Mouse (Mus musculus) heart, postnatal 0 days (tissue): ENCODE data around the gene Aldh3a1. TPM values are rescaled to one million over a fixed set of nuclear protein-coding genes. Genes with fewer than 3 reads are reported as not detected.

Source experiments
- ATAC-seq: fragments of 200-750 bp; cut with Nextera tagmentation; 2 replicates; pipeline ENCODE4 v1.8.0; 2017; ENCODE audit warnings: low read depth, moderate number of reproducible peaks, moderate library complexity; ENCODE audit not compliant: insufficient read depth
- DNase-seq: peaks from one replicate; pipeline ENCODE4 v3.0.0-alpha.2; 2016; ENCODE audit warnings: low spot score
- H3K27ac ChIP-seq: fragments of 300-500 bp; sonication (generic); 2 replicates; pipeline ENCODE4 v1.5.1; 2014; ENCODE audit warnings: low read depth, mild to moderate bottlenecking
- H3K27me3 ChIP-seq: fragments of 300-500 bp; sonication (generic); 2 replicates; pipeline ENCODE4 v1.6.1; 2014; ENCODE audit warnings: low read length, mixed read lengths; ENCODE audit not compliant: control insufficient read depth, insufficient read depth
- H3K36me3 ChIP-seq: fragments of 300-500 bp; sonication (generic); replicated peaks from 2 replicates; pipeline ENCODE4 v1.6.1; 2014; ENCODE audit warnings: low read length, mixed read lengths; ENCODE audit not compliant: control insufficient read depth, insufficient read depth
- H3K4me1 ChIP-seq: fragments of 300-500 bp; sonication (generic); 2 replicates; pipeline ENCODE4 v1.6.1; 2014; ENCODE audit warnings: antibody characterized with exemption; ENCODE audit not compliant: control insufficient read depth, insufficient read depth
- H3K4me2 ChIP-seq: fragments of 300-500 bp; sonication (generic); 2 replicates; pipeline ENCODE4 v1.6.1; 2014; ENCODE audit warnings: low read depth, mild to moderate bottlenecking, low read length, moderate library complexity
- H3K4me3 ChIP-seq: fragments of 300-500 bp; sonication (generic); 2 replicates; pipeline ENCODE4 v1.5.1; 2014; ENCODE audit warnings: low read depth, low read length
- H3K9ac ChIP-seq: fragments of 300-500 bp; sonication (generic); replicated peaks from 2 replicates; pipeline ENCODE4 v1.6.1; 2014; ENCODE audit warnings: low read depth, low read length, mixed read lengths
- H3K9me3 ChIP-seq: fragments of 300-500 bp; sonication (generic); replicated peaks from 2 replicates; pipeline ENCODE4 v1.6.1; 2016; ENCODE audit warnings: low read length; ENCODE audit not compliant: control insufficient read depth
- CTCF ChIP-seq: IDR thresholded peaks from 2 replicates; pipeline ENCODE4 v1.5.1; 2016; ENCODE audit warnings: antibody characterized with exemption, control low read depth, low read depth
- EP300 ChIP-seq: IDR thresholded peaks from 2 replicates; pipeline ENCODE4 v1.6.1; 2016; ENCODE audit warnings: antibody characterized with exemption, low read depth
- WGBS: fragments of 180-500 bp; shearing (Covaris S2); extraction: QIAGEN DNeasy Blood & Tissue Kit; methylation state at CpG from one replicate; pipeline ENCODE4 v1.1.7; 2014; 5-methylcytosine and 5-hydroxymethylcytosine counted together
- polyA plus RNA-seq: library from polyadenylated mRNA; unstranded; fragments of >200 nt; fragmentation: Nextera tagmentation; extraction: Ambion mirVana; gene quantifications from 2 replicates; pipeline ENCODE4 v1.2.1, GENCODE M21; 2015
- total RNA-seq: library from RNA; depleted of rRNA; stranded (reverse); fragments of >200 nt; gene quantifications from 2 replicates; pipeline ENCODE4 v1.2.3, GENCODE M21; 2014; ENCODE audit warnings: low replicate concordance

Gene Aldh3a1
- total and polyA plus RNA-seq, 2 experiments from 2014 or later, result 0.42 TPM; not detected in 1

- WGBS, result 78% methylated on average over 10 of the region's 10 CpGs
- Histone ChIP-seq H3K4me2 (no peak overlapping the region), H3K4me3 (no peak overlapping the region), H3K27ac (no peak overlapping the region), H3K9me3 (no peaks in the 10 kb centered on the region), H3K27me3 (no peaks in the 10 kb centered on the region), H3K36me3 (peaks cover 78% of the 10 kb centered on the region), H3K4me1 (peaks cover 7% of the 10 kb centered on the region; the same call in 1 of the 2 replicates), H3K9ac (no peak overlapping the region)
- DNase-seq, result no peak
- TF ChIP-seq EP300 (no peak), CTCF (no peak)
- no peak for ATAC-seq
These were observed 44.4 kb downstream of the Aldh3a1 start for GRCm38 (mm10) chr11:61251741-61252140.

- TF ChIP-seq CTCF (no peak), EP300 (no peak)
- peak overlapping the region; percentile 11; the same call in 1 of the 2 replicates for H3K4me2 ChIP-seq
- peak; percentile 84 for ATAC-seq
- peaks cover 7% of the 10 kb centered on the region; the same call in 1 of the 2 replicates for H3K4me1 ChIP-seq
- H3K9me3 ChIP-seq, result no peaks in the 10 kb centered on the region
- peak; percentile 84 for DNase-seq
- no peak overlapping the region for H3K27ac ChIP-seq
- no peaks in the 10 kb centered on the region for H3K27me3 ChIP-seq
- peaks cover 77% of the 10 kb centered on the region for H3K36me3 ChIP-seq
- WGBS, result 30% methylated on average over 12 of the region's 12 CpGs
- H3K9ac ChIP-seq, result no peak overlapping the region
- H3K4me3 ChIP-seq, result no peak overlapping the region
These were observed 45.5 kb downstream of the Aldh3a1 start for GRCm38 (mm10) chr11:61252807-61253206.

- H3K9ac ChIP-seq, result no peak overlapping the region
- H3K9me3 ChIP-seq, result no peaks in the 10 kb centered on the region
- no peaks in the 10 kb centered on the region for H3K27me3 ChIP-seq
- DNase-seq, result no peak
- WGBS, result 91% methylated on average over 6 of the region's 6 CpGs
- H3K36me3 ChIP-seq, result peaks cover 89% of the 10 kb centered on the region
- H3K27ac ChIP-seq, result no peak overlapping the region
- no peaks in the 10 kb centered on the region for H3K4me1 ChIP-seq
- TF ChIP-seq CTCF (no peak), EP300 (no peak)
- H3K4me3 ChIP-seq, result no peak overlapping the region
- ATAC-seq, result no peak
- no peak overlapping the region for H3K4me2 ChIP-seq
These were observed 51.8 kb downstream of the Aldh3a1 start for GRCm38 (mm10) chr11:61259106-61259505.

GRCm38 (mm10) chr11:61262516-61262915 lies 55.2 kb downstream of the Aldh3a1 start:
- no peak for DNase-seq
- TF ChIP-seq EP300, result no peak
- TF ChIP-seq CTCF, result no peak
- WGBS, result 94% methylated on average over 14 of the region's 14 CpGs
- Histone ChIP-seq H3K36me3 (peaks cover 67% of the 10 kb centered on the region), H3K27me3 (no peaks in the 10 kb centered on the region), H3K27ac (no peak overlapping the region), H3K4me3 (no peak overlapping the region), H3K4me2 (no peak overlapping the region), H3K4me1 (no peaks in the 10 kb centered on the region), H3K9me3 (no peaks in the 10 kb centered on the region), H3K9ac (no peak overlapping the region)
- ATAC-seq, result no peak

- Histone ChIP-seq H3K4me2 (no peak overlapping the region), H3K36me3 (peaks cover 55% of the 10 kb centered on the region)
- TF ChIP-seq CTCF (no peak), EP300 (no peak)
These were observed 56.5 kb downstream of the Aldh3a1 start for GRCm38 (mm10) chr11:61263841-61264240.

More at GRCm38 (mm10) chr11:61263841-61264240, 56.5 kb downstream of the Aldh3a1 start:
- WGBS, result 88% methylated on average over 1 of the region's 1 CpGs
- H3K27me3 ChIP-seq, result no peaks in the 10 kb centered on the region
- H3K4me1 ChIP-seq, result no peaks in the 10 kb centered on the region
- H3K4me3 ChIP-seq, result no peak overlapping the region
- ATAC-seq (no peak), DNase-seq (no peak)
- no peaks in the 10 kb centered on the region for H3K9me3 ChIP-seq
- H3K27ac ChIP-seq, result no peak overlapping the region
- H3K9ac ChIP-seq, result no peak overlapping the region
